In genomic region chr1:134763250-134763649, GRCm38 (mm10) we compare ENCODE assay signal across 19 mouse cellular contexts.
"Had no signal": no experiment of that assay in that cellular context is flagged by ENCODE, and none has a peak within 500 bp of the region (broad histone marks: within the 10 kb centered on the region; RNA-seq: fewer than 3 reads in every experiment).

No protein-coding gene starts in this region.

- H3K4me2 ChIP-seq: limb, embryonic 12.5 days; limb, embryonic 15.5 days; liver, embryonic 11.5 days; lung, embryonic 14.5 days; midbrain, embryonic 13.5 days had no signal

- H3K9ac ChIP-seq: limb, embryonic 12.5 days; limb, embryonic 15.5 days; liver, embryonic 14.5 days; liver, postnatal 0 days; lung, embryonic 14.5 days; midbrain, embryonic 13.5 days had no signal

- H3K9me3 ChIP-seq: limb, embryonic 12.5 days; limb, embryonic 15.5 days; megakaryocyte, embryonic 14.5 days; midbrain, embryonic 10.5 days; midbrain, embryonic 13.5 days had no signal

- DNase-seq: kidney, adult 2 months; kidney, postnatal 36 days; layer of hippocampus, postnatal 36 days; left cerebral cortex, postnatal 4 days; liver, postnatal 0 days; thymus, postnatal 25 days had no signal

- H3K27ac ChIP-seq: left cerebral cortex, adult 2 months; limb, embryonic 12.5 days; liver, embryonic 14.5 days; macrophage; midbrain, embryonic 10.5 days; midbrain, embryonic 13.5 days had no signal

- ATAC-seq: inflammation-experienced regulatory T-cells, adult 6 months; lung, postnatal 0 days; midbrain, embryonic 13.5 days; midbrain, embryonic 16.5 days had no signal

- H3K4me3 ChIP-seq: left cerebral cortex, adult 2 months; limb, embryonic 12.5 days; limb, embryonic 15.5 days; megakaryocyte, embryonic 14.5 days; midbrain, embryonic 10.5 days; midbrain, embryonic 13.5 days had no signal

- H3K27me3 ChIP-seq: limb, embryonic 12.5 days; limb, embryonic 15.5 days; megakaryocyte, embryonic 14.5 days; midbrain, embryonic 13.5 days had no signal
